Mouse (Mus musculus) neural tube, embryonic 11.5 days (tissue): Measurements from ENCODE around the gene S1pr5. TPM values are rescaled to one million over a fixed set of nuclear protein-coding genes. Genes with fewer than 3 reads are reported as not detected.
"Not testable (repeated sequence)": the region's sequence is repeated elsewhere in the genome, so short reads cannot be mapped to it uniquely, and the experiment has no call there.

Experiments
- ATAC-seq: fragments of 200-750 bp; cut with Nextera tagmentation; 2 replicates; pipeline ENCODE4 v1.8.0; 2017; ENCODE audit warnings: moderate number of reproducible peaks, mild to moderate bottlenecking, moderate TSS enrichment, moderate library complexity; ENCODE audit not compliant: insufficient read depth, low FRiP score, low TSS enrichment
- DNase-seq: peaks from one replicate; pipeline ENCODE4 v3.0.0-alpha.2; 2015; ENCODE audit warnings: low spot score
- H3K27ac ChIP-seq: fragments of 300-500 bp; sonication (generic); 2 replicates; pipeline ENCODE4 v1.5.1; 2014; ENCODE audit warnings: low read depth, mild to moderate bottlenecking, low read length
- H3K27me3 ChIP-seq: fragments of 300-500 bp; sonication (generic); 2 replicates; pipeline ENCODE4 v1.6.1; 2014; ENCODE audit warnings: mild to moderate bottlenecking, low read length, mixed read lengths; ENCODE audit not compliant: control insufficient read depth, insufficient read depth
- H3K36me3 ChIP-seq: fragments of 300-500 bp; sonication (generic); 2 replicates; pipeline ENCODE4 v1.6.1; 2014; ENCODE audit warnings: mild to moderate bottlenecking, low read length, moderate library complexity, mixed read lengths; ENCODE audit not compliant: control insufficient read depth, insufficient read depth
- H3K4me1 ChIP-seq: fragments of 300-500 bp; sonication (generic); 2 replicates; pipeline ENCODE4 v1.6.1; 2014; ENCODE audit warnings: low read length, mixed read lengths; ENCODE audit not compliant: control insufficient read depth, insufficient read depth
- H3K4me2 ChIP-seq: fragments of 300-500 bp; sonication (generic); 2 replicates; pipeline ENCODE4 v1.6.1; 2014; ENCODE audit warnings: low read depth, mild to moderate bottlenecking, moderate library complexity
- H3K4me3 ChIP-seq: fragments of 300-500 bp; sonication (generic); 2 replicates; pipeline ENCODE4 v1.5.1; 2014; ENCODE audit warnings: low read depth, low read length
- H3K9ac ChIP-seq: fragments of 300-500 bp; sonication (generic); 2 replicates; pipeline ENCODE4 v1.6.1; 2014; ENCODE audit warnings: mild to moderate bottlenecking, low read length
- H3K9me3 ChIP-seq: fragments of 300-500 bp; sonication (generic); 2 replicates; pipeline ENCODE4 v1.6.1; 2016; ENCODE audit warnings: low read length; ENCODE audit not compliant: control insufficient read depth
- WGBS: fragments of 180-500 bp; shearing (Covaris S2); extraction: QIAGEN DNeasy Blood & Tissue Kit; methylation state at CpG from one replicate; pipeline ENCODE4 v1.1.7; 2014; 5-methylcytosine and 5-hydroxymethylcytosine counted together
- polyA plus RNA-seq: library from polyadenylated mRNA; unstranded; fragments of >200 nt; fragmentation: Nextera tagmentation; extraction: Ambion mirVana; gene quantifications from 2 replicates; pipeline ENCODE4 v1.2.1, GENCODE M21; 2014

Gene S1pr5
- 0.73 and 1.7 TPM in 2 replicates for polyA plus RNA-seq

- Histone ChIP-seq H3K36me3 (no peaks in the 10 kb centered on the region), H3K4me1 (peaks cover 16% of the 10 kb centered on the region), H3K4me2 (no peak within 1 kb of the TSS), H3K27ac (no peak within 1 kb of the TSS), H3K9ac (no peak within 1 kb of the TSS), H3K27me3 (peaks cover 77% of the 10 kb centered on the region), H3K4me3 (no peak within 1 kb of the TSS), H3K9me3 (no peaks in the 10 kb centered on the region)
- ATAC-seq (no peak), DNase-seq (no peak)
- 2% methylated on average over 26 of the region's 30 CpGs for WGBS
Observed at GRCm38 (mm10) chr9:21248326-21248725, at the start of gene S1pr5. TSS of gene S1pr5 (minus strand) at chr9:21248443.

- Histone ChIP-seq H3K4me2 (no peak overlapping the region), H3K9me3 (no peaks in the 10 kb centered on the region), H3K4me3 (no peak overlapping the region), H3K9ac (no peak overlapping the region), H3K4me1 (peaks cover 10% of the 10 kb centered on the region), H3K27me3 (no peaks in the 10 kb centered on the region), H3K36me3 (no peaks in the 10 kb centered on the region), H3K27ac (no peak overlapping the region; the same call in 1 of the 2 replicates)
- no peak for DNase-seq
- WGBS, result 90% methylated on average over 3 of the region's 3 CpGs
- ATAC-seq, result no peak
Observed at GRCm38 (mm10) chr9:21292271-21292670, 44.0 kb upstream of the S1pr5 start.

- not testable (repeated sequence) for ATAC-seq, DNase-seq, H3K36me3 ChIP-seq, H3K27me3 ChIP-seq, H3K9me3 ChIP-seq
- peak overlapping the region; percentile 34 for H3K27ac ChIP-seq
- peak overlapping the region; percentile 20 for H3K4me2 ChIP-seq
- peak overlapping the region; percentile 0; the same call in 1 of the 2 replicates for H3K9ac ChIP-seq
- peak overlapping the region; percentile 17; the same call in 1 of the 2 replicates for H3K4me3 ChIP-seq
- WGBS, result 22% methylated on average over 7 of the region's 7 CpGs
- peaks cover 14% of the 10 kb centered on the region for H3K4me1 ChIP-seq
Observed at GRCm38 (mm10) chr9:21291868-21292267, 43.6 kb upstream of the S1pr5 start.

- no peaks in the 10 kb centered on the region for H3K27me3 ChIP-seq
- H3K27ac ChIP-seq, result peak within 1 kb of the TSS; percentile 68
- ATAC-seq (peak; percentile 96), DNase-seq (peak; percentile 100)
- peak within 1 kb of the TSS; percentile 70 for H3K4me3 ChIP-seq
- peak within 1 kb of the TSS; percentile 78 for H3K9ac ChIP-seq
- H3K9me3 ChIP-seq, result no peaks in the 10 kb centered on the region
- WGBS, result under 1% methylated on average over 45 of the region's 51 CpGs
- no peaks in the 10 kb centered on the region for H3K36me3 ChIP-seq
- peak within 1 kb of the TSS; percentile 60 for H3K4me2 ChIP-seq
- H3K4me1 ChIP-seq, result peaks cover 18% of the 10 kb centered on the region
Observed at GRCm38 (mm10) chr9:21291022-21291787, 43.0 kb upstream of the S1pr5 start, which contains the start of gene Cdkn2d. TSS of gene Cdkn2d (minus strand) at chr9:21291407.

- peak overlapping the region; percentile 70 for H3K4me3 ChIP-seq
- DNase-seq (no peak), ATAC-seq (no peak)
- no peaks in the 10 kb centered on the region for H3K27me3 ChIP-seq
- H3K9me3 ChIP-seq, result no peaks in the 10 kb centered on the region
- peak overlapping the region; percentile 60 for H3K4me2 ChIP-seq
- H3K36me3 ChIP-seq, result no peaks in the 10 kb centered on the region
- peak overlapping the region; percentile 78 for H3K9ac ChIP-seq
- under 1% methylated on average over 20 of the region's 20 CpGs for WGBS
- peaks cover 18% of the 10 kb centered on the region for H3K4me1 ChIP-seq
- H3K27ac ChIP-seq, result peak overlapping the region; percentile 68
Observed at GRCm38 (mm10) chr9:21290589-21290988, 42.3 kb upstream of the S1pr5 start.

GRCm38 (mm10) chr9:21289337-21289671 lies 41.1 kb upstream of the S1pr5 start:
- H3K4me3 ChIP-seq, result 0 out of 2 replicates have a peak overlapping the region, but pooled peaks have one; percentile 10
- peaks cover 18% of the 10 kb centered on the region for H3K4me1 ChIP-seq
- DNase-seq, result no peak
- no peak overlapping the region for H3K9ac ChIP-seq
- no peak for ATAC-seq
- H3K4me2 ChIP-seq, result peak overlapping the region; percentile 60
- H3K36me3 ChIP-seq, result peaks cover 2% of the 10 kb centered on the region; the same call in 1 of the 2 replicates
- H3K27me3 ChIP-seq, result no peaks in the 10 kb centered on the region
- H3K27ac ChIP-seq, result no peak overlapping the region
- no peaks in the 10 kb centered on the region for H3K9me3 ChIP-seq
- WGBS, result 93% methylated on average over 2 of the region's 2 CpGs

- peak overlapping the region; percentile 78 for H3K4me2 ChIP-seq
- DNase-seq (no peak), ATAC-seq (no peak)
- WGBS, result 78% methylated on average over 13 of the region's 13 CpGs
- peak overlapping the region; percentile 42; the same call in 1 of the 2 replicates for H3K9ac ChIP-seq
- H3K36me3 ChIP-seq, result peaks cover 2% of the 10 kb centered on the region; the same call in 1 of the 2 replicates
- H3K4me1 ChIP-seq, result peaks cover 18% of the 10 kb centered on the region
- H3K27ac ChIP-seq, result no peak overlapping the region
- H3K4me3 ChIP-seq, result peak overlapping the region; percentile 79
- no peaks in the 10 kb centered on the region for H3K9me3 ChIP-seq
- no peaks in the 10 kb centered on the region for H3K27me3 ChIP-seq
Observed at GRCm38 (mm10) chr9:21288404-21289336, 40.4 kb upstream of the S1pr5 start.

- peak within 1 kb of the TSS; percentile 60; the same call in 1 of the 2 replicates for H3K27ac ChIP-seq
- H3K4me1 ChIP-seq, result peaks cover 18% of the 10 kb centered on the region
- peak; percentile 49 for ATAC-seq
- peak; percentile 97 for DNase-seq
- peak within 1 kb of the TSS; percentile 66 for H3K9ac ChIP-seq
- peak within 1 kb of the TSS; percentile 78 for H3K4me2 ChIP-seq
- WGBS, result 1% methylated on average over 57 of the region's 59 CpGs
- peak within 1 kb of the TSS; percentile 79 for H3K4me3 ChIP-seq
- peaks cover 2% of the 10 kb centered on the region; the same call in 1 of the 2 replicates for H3K36me3 ChIP-seq
- H3K9me3 ChIP-seq, result no peaks in the 10 kb centered on the region
- H3K27me3 ChIP-seq, result no peaks in the 10 kb centered on the region
Observed at GRCm38 (mm10) chr9:21287571-21288402, 39.5 kb upstream of the S1pr5 start, which contains the start of gene Kri1. TSS of gene Kri1 (minus strand) at chr9:21287969.
